Mouse (Mus musculus) heart, adult 10 weeks (tissue): ENCODE measurements around the gene Pou2af1. TPM values are rescaled to one million over a fixed set of nuclear protein-coding genes. Genes with fewer than 3 reads are reported as not detected.

ENCODE experiments used
- polyA plus RNA-seq: library from polyadenylated mRNA; stranded (reverse); fragments of 350-450 nt; fragmentation: Illumina TruSeq; extraction: RNeasy Lipid Tissue Mini Kit (QIAGEN cat#74804); gene quantifications from one replicate; pipeline ENCODE4 v1.2.3, GENCODE M21; 2014; ENCODE audit warnings: low read depth, low replicate concordance

Gene Pou2af1
- polyA plus RNA-seq: 0.39 TPM

DNA sequence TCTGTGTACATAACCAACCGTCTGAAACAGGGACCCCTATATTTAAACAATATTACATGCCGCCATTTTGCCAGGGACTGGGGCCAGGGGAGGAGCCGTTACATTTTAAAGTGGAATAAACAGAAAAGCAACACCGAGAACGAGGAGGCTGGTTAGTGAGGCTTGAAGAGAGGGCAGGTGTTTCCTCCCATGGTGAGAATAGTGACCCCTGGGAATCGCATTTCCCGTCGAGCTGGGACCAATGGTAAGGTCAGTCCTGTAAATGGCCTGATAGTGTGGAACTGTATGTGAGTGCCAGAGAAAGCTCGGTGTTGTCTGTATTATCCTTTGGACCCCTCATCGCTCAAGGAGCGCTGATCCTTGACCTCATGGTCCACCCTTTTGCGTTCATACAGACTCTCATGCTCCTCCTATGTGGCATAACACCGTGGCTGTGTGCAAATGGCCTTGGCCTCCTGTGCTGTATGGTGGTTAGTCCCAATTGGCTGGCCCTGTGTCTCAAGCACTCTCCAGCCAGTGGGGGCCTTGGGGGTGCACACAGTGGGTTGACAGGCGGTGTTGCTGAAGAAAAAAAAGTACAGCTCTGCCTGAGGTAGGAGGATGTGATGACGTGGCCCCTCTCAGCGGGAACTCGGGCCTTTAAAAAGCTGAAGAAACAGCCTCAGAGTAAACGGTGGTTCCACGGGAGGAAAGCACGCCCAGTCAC, at the start of gene Pou2af1:
Gene Pou2af1 (plus strand): TSS at position 686 of the 706 bp plus-strand sequence.

DNA sequence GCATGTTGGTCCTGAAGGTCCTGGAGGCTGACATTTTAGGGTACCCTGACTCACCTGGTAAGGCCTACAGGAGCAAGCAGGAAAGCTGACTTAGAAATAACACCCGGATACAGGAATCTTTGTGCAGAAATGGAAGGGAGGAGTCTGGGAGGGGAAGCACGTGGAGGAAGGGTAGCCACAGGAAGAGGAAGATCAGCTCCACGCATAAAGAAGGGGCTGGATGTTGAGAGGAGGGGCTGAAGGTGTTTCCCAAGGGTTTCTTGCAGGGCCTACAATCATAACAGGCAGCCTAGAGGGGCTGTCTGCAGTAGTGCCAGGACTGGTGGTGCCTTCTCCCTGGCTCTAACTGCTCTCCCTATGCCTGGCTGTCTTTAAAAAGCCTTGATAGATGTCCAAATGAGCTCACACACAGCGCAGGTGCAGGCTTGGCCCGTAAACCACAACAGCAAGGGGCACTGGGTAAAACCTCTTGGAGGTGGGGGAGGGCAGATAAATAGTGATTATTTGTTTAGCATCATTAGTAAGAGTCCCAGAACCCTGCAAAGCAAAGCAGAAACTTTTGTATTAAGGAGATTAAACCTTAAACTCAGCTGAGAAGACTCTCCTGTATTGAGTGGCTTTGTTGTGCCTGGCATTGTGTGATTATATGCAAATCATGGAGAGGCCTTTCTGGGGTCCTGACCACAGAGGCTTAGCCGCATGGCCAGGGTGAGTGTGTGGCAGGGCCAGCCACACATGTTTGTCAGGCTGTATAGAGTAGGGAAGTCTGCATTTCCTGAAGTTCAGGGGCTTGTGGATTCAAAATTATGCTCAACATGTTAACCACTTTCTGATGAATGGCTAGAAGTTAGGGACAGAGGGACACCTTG, 48.0 kb upstream of the Pou2af1 start, which contains the start of gene Gm32742:
Gene Gm32742 (minus strand): TSS at position 206 of the 869 bp plus-strand sequence.

DNA sequence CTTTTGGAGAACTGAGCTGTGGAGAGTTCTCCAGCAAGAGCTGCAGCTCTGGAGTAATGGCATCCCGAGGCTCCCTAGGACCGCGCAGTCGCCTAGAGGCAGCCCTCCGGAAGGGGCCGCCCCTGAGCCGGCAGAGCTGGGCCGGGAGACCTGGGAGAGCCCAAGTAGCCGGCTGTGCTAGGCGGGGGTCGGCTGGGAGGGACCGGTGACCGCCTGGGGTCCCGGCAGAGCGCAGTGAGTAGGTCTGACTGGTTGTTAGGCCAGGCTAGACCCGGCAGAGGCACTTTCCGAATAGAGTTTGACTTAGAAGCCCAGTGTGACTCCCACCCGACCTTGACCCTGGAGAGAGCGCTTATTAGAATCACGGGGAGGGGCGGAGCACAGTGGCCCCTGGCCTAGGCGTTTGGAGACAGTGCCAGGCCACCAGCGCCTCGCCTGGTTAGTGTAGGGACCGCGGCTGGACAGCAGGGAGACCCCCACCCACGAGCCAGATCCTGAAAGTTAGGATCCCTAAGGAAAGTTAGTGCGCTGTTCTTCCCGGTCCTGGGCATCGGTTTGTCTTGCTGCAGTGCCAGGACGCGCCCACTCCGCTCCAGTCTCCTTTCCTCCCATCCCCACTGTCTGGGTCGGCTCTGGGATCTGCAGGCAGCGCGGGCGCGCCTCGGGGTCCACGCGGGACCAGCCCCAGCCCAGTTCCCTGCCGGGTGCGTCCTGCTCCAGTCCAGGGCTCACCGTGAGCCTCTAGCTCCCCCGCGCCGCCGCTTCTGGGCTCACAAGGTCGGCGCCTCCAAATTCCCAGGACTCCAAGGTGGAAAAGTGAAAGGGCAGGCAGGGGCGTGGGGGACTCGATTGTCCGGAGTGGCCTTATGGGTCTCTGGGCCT, 65.2 kb downstream of the Pou2af1 start, which contains the start of gene Colca2:
Gene Colca2 (minus strand): TSS at position 70 of the 882 bp plus-strand sequence.

Other genes with a start within 250 kb of the Pou2af1 start
- 14.8 TPM for gene Sik2, start 204.6 kb upstream of the Pou2af1 start, polyA plus RNA-seq
- not detected for gene Btg4, start 152.8 kb upstream of the Pou2af1 start, polyA plus RNA-seq
- gene Layn, start 136.6 kb upstream of the Pou2af1 start, polyA plus RNA-seq: 4.8 TPM
- not detected for gene 4833427G06Rik, start 111.6 kb upstream of the Pou2af1 start, polyA plus RNA-seq
- not detected for gene Gm32742, start 48.2 kb upstream of the Pou2af1 start, polyA plus RNA-seq
- gene Colca2, start 64.9 kb downstream of the Pou2af1 start, polyA plus RNA-seq: 2.1 TPM
- not detected for gene 1810046K07Rik, start 115.2 kb downstream of the Pou2af1 start, polyA plus RNA-seq